Mouse (Mus musculus): ENCODE results near the gene Ctrb1. TPM values are rescaled to one million over a fixed set of nuclear protein-coding genes. Genes with fewer than 3 reads are reported as not detected.

The Ctrb1 gene
- polyA plus RNA-seq, 1 experiment from 2014 or later, result 5.2 TPM

DNA sequence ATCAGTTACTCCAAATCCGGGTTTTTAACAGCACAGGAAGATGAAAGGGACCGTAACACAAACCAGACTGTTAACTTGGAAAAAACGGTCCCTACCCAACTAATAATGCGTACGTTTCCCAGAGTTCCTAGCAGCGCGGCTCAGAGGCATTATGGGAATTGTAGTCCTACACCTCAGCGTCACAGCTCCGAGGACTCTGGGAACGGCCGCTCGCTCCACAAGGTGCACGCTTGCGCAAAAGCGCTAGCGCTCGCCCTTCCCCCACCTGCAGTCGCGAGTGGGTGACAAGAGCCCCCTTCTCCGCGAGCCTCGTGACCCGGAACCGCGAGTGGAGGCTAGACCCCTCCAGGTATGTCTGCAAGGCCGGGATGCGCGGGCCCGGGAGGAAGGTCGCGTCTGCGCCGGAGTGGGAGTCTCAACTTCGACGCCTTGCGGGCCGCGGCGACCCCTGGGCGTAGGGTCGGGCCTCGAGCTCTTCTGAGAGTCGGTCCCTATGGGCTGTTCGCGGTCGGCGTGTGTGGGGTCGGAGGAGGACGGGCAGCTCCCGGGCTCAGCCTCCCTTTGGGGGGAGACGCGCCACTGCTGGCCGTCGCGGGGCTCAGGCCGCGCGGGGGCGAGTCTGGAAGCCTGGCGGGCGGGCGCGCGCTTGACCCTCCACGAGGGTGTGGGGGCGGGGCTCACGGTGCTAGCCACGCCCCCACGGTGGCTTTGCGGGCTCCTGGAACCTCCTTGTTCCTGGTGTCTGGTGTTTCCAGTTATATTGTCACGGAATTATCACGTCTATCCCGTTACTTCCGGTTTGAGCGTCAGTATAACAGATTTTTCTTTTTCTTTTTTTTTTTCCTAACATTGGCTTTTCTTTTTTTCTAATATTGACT lies 47.3 kb downstream of the Ctrb1 start, which contains the start of gene Zfp1:
Gene Zfp1, plus strand, starts transcription at position 138 of the 878 bp plus-strand sequence.
- ATAC-seq (replicated peaks; ENCODE audit: low FRiP score), result peak; percentile 98
- peak within 1 kb of the TSS; percentile 96 for H3K27ac ChIP-seq

DNA sequence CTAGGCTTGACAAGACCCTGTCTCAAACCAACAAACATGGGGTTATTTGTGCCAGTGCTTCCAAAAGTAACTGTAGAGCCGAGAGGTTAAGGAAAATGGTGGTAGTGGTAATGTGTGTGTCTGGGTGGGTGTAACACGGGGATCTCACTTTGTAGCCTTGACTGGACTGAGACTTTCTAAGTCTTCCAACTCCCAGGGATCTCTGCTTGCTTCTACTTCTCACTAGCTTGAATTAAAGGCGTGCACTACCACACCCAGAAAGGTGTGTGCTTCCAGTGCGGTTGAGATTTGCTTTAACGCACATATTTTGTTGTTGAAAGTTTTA lies 47.9 kb downstream of the Ctrb1 start:
- peak overlapping the region; percentile 89 for H3K4me3 ChIP-seq (replicated peaks)
- no peaks in the 10 kb centered on the region for H3K27me3 ChIP-seq
- no peaks in the 10 kb centered on the region for H3K9me3 ChIP-seq (replicated peaks)
- H3K27ac ChIP-seq, result peak overlapping the region; percentile 96
- H3K4me1 ChIP-seq, result peaks cover 11% of the 10 kb centered on the region
- peak overlapping the region; percentile 73 for H3K4me2 ChIP-seq
- WGBS, result 10% methylated on average over 5 of the region's 5 CpGs
- no peaks in the 10 kb centered on the region for H3K36me3 ChIP-seq
- peak; percentile 22 for ATAC-seq (replicated peaks; ENCODE audit: low FRiP score)
- H3K9ac ChIP-seq, result peak overlapping the region; percentile 94

More for the DNA sequence above, 47.3 kb downstream of the Ctrb1 start, which contains the start of gene Zfp1:
- Histone ChIP-seq H3K4me2 (peak within 1 kb of the TSS; percentile 73), H3K9me3 (replicated peaks) (no peaks in the 10 kb centered on the region), H3K4me1 (peaks cover 14% of the 10 kb centered on the region), H3K4me3 (replicated peaks) (peak within 1 kb of the TSS; percentile 89), H3K9ac (peak within 1 kb of the TSS; percentile 94), H3K27me3 (no peaks in the 10 kb centered on the region), H3K36me3 (no peaks in the 10 kb centered on the region)
- under 1% methylated on average over 75 of the region's 75 CpGs for WGBS

DNA sequence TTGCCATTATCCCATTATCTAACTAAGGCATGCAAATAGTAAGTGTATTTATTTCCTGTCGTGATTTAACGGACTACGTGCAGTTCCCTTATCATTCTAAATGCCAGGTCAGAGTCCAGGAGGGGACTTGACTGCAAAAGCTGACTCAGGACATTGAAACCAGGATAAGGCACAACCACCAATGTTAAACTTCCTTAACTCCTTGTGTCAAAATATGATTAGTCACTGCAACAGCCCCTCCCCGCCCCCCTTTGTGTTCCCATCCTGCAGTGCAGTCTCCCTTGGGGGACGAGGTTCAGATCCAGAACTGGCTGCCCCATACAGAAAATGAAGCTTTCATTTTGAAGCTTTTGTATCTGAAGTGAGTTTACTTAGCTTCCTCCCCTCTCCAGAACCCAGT lies 48.3 kb downstream of the Ctrb1 start:
- peaks cover 10% of the 10 kb centered on the region for H3K4me1 ChIP-seq
- H3K9ac ChIP-seq, result peak overlapping the region; percentile 94
- WGBS, result 49% methylated on average over 5 of the region's 5 CpGs
- no peaks in the 10 kb centered on the region for H3K36me3 ChIP-seq
- H3K9me3 ChIP-seq (replicated peaks), result no peaks in the 10 kb centered on the region
- H3K4me2 ChIP-seq, result peak overlapping the region; percentile 73
- H3K27me3 ChIP-seq, result no peaks in the 10 kb centered on the region
- H3K27ac ChIP-seq, result peak overlapping the region; percentile 96
- peak overlapping the region; percentile 89 for H3K4me3 ChIP-seq (replicated peaks)
- no peak for ATAC-seq (replicated peaks; ENCODE audit: low FRiP score)

DNA sequence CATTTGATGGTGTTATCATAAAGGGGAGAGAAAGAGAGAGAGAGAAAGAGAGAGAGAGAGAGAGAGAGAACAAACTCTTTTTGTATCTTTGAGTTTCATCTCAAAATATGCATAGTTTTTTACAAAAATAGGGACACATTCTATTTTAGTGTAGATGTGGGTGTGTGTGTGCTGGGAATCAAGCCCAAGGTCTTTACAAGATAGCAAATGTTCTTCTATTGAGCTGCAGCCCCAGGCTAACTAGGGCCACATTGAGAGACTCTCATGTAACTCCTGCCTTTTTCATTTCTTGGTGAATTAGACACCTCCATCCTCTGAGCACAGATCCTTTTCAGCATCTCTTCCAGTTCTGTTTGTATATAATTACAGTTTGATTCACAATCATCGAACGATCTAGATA lies 49.7 kb downstream of the Ctrb1 start:
- Histone ChIP-seq H3K27me3 (no peaks in the 10 kb centered on the region), H3K4me1 (peaks cover 10% of the 10 kb centered on the region), H3K9me3 (replicated peaks) (no peaks in the 10 kb centered on the region), H3K4me3 (replicated peaks) (no peak overlapping the region), H3K4me2 (no peak overlapping the region), H3K27ac (no peak overlapping the region), H3K9ac (no peak overlapping the region), H3K36me3 (no peaks in the 10 kb centered on the region)
- ATAC-seq (replicated peaks; ENCODE audit: low FRiP score), result no peak
- WGBS, result 94% methylated on average over 2 of the region's 2 CpGs

DNA sequence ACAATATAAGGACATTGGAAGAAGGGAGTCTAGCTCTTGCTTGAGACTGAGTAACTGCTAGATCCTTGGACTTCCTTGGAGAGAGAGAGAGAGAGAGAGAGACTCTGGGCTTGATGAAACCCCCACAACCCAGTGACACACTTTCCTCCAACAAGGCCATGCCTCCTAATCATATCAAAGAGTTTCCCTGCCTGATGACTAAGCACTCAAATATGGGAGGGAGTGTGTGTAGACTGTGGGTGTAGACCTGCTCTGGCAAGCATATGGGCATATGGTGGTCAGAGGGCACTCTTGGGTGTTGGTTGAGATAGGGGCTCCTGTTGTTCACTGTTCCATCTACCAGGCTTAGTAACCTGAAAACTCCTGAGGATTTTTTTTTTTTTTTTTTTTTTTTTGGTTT lies 52.7 kb downstream of the Ctrb1 start:
- Histone ChIP-seq H3K27me3 (no peaks in the 10 kb centered on the region), H3K4me2 (no peak overlapping the region), H3K9ac (no peak overlapping the region), H3K4me1 (peaks cover 10% of the 10 kb centered on the region), H3K9me3 (replicated peaks) (no peaks in the 10 kb centered on the region), H3K27ac (no peak overlapping the region), H3K4me3 (replicated peaks) (no peak overlapping the region), H3K36me3 (no peaks in the 10 kb centered on the region)
- no peak for ATAC-seq (replicated peaks; ENCODE audit: low FRiP score)

Small RNA genes lying within 50 kb of the gene (microRNA-seq; reads per million reads assigned to microRNA genes)
- gene Mir7076, result not detected

Other genes with a start within 250 kb of the Ctrb1 start
- gene Wdr59, start 168.9 kb downstream of the Ctrb1 start, polyA plus RNA-seq (2015; fragmentation: Nextera tagmentation; extraction: Ambion mirVana), result 6.7 and 7.0 TPM in 2 replicates
- gene Znrf1, start 154.9 kb downstream of the Ctrb1 start, polyA plus RNA-seq (2015; fragmentation: Nextera tagmentation; extraction: Ambion mirVana), result 25.2 and 28.6 TPM in 2 replicates
- gene Ldhd, start 60.6 kb downstream of the Ctrb1 start, polyA plus RNA-seq (2015; fragmentation: Nextera tagmentation; extraction: Ambion mirVana), result 1.2 and 1.3 TPM in 2 replicates
- 20.4 and 21.2 TPM in 2 replicates for gene Zfp1, start 47.6 kb downstream of the Ctrb1 start, polyA plus RNA-seq (2015; fragmentation: Nextera tagmentation; extraction: Ambion mirVana)
- gene Bcar1, start 52.8 kb upstream of the Ctrb1 start, polyA plus RNA-seq (2015; fragmentation: Nextera tagmentation; extraction: Ambion mirVana), result 45.7 and 53.8 TPM in 2 replicates
- 226 and 233 TPM in 2 replicates for gene Cfdp1, start 163.3 kb upstream of the Ctrb1 start, polyA plus RNA-seq (2015; fragmentation: Nextera tagmentation; extraction: Ambion mirVana)
- 13.0 and 13.4 TPM in 2 replicates for gene Tmem170, start 185.7 kb upstream of the Ctrb1 start, polyA plus RNA-seq (2015; fragmentation: Nextera tagmentation; extraction: Ambion mirVana)
- 0.96 and 1.1 TPM in 2 replicates for gene Chst5, start 219.4 kb upstream of the Ctrb1 start, polyA plus RNA-seq (2015; fragmentation: Nextera tagmentation; extraction: Ambion mirVana)
- 21.1 and 21.5 TPM in 2 replicates for gene Tmem231, start 242.9 kb upstream of the Ctrb1 start, polyA plus RNA-seq (2015; fragmentation: Nextera tagmentation; extraction: Ambion mirVana)
- gene Gabarapl2, start 249.7 kb upstream of the Ctrb1 start, polyA plus RNA-seq (2015; fragmentation: Nextera tagmentation; extraction: Ambion mirVana), result 194 and 198 TPM in 2 replicates

Data from kidney, embryonic 15.5 days (tissue).